Mouse (Mus musculus) hindbrain, embryonic 16.5 days (tissue): ENCODE measurements at regions not wholly inside any gene's neighbourhood (a gene's known extent, or its start where the extent isn't known, plus 50 kb on each side); places are given as distances from the start of the nearest gene placed in this dataset.

Experiments
- ATAC-seq: fragments of 200-750 bp; cut with Nextera tagmentation; 2 replicates; pipeline ENCODE4 v1.8.0; 2017; ENCODE audit warnings: moderate TSS enrichment, moderate library complexity
- H3K27ac ChIP-seq: fragments of 300-500 bp; sonication (generic); 2 replicates; pipeline ENCODE4 v1.5.1; 2014; ENCODE audit warnings: low read depth, mild to moderate bottlenecking, control low read depth, low read length, moderate library complexity
- H3K27me3 ChIP-seq: fragments of 300-500 bp; sonication (generic); replicated peaks from 2 replicates; pipeline ENCODE4 v1.6.1; 2014; ENCODE audit warnings: low read length; ENCODE audit not compliant: control insufficient read depth, insufficient read depth
- H3K36me3 ChIP-seq: fragments of 300-500 bp; sonication (generic); 2 replicates; pipeline ENCODE4 v1.6.1; 2014; ENCODE audit warnings: mild to moderate bottlenecking, low read length, moderate library complexity, mixed read lengths; ENCODE audit not compliant: control insufficient read depth, insufficient read depth
- H3K4me1 ChIP-seq: fragments of 300-500 bp; sonication (generic); 2 replicates; pipeline ENCODE4 v1.6.1; 2014; ENCODE audit warnings: low read depth, low read length; ENCODE audit not compliant: control insufficient read depth, insufficient read depth
- H3K4me2 ChIP-seq: fragments of 300-500 bp; sonication (generic); 2 replicates; pipeline ENCODE4 v1.6.1; 2014; ENCODE audit warnings: mild to moderate bottlenecking, low read length, control low read depth, moderate library complexity
- H3K4me3 ChIP-seq: fragments of 300-500 bp; sonication (generic); 2 replicates; pipeline ENCODE4 v1.5.1; 2014; ENCODE audit warnings: mild to moderate bottlenecking, low read length, control low read depth, moderate library complexity
- H3K9ac ChIP-seq: fragments of 300-500 bp; sonication (generic); 2 replicates; pipeline ENCODE4 v1.6.1; 2014; ENCODE audit warnings: low read depth, mild to moderate bottlenecking, control low read depth, low read length, moderate library complexity
- H3K9me3 ChIP-seq: fragments of 300-500 bp; sonication (generic); 2 replicates; pipeline ENCODE4 v1.6.1; 2014; ENCODE audit warnings: mild to moderate bottlenecking, low read length, moderate library complexity; ENCODE audit not compliant: control insufficient read depth
- WGBS: fragments of 180-500 bp; shearing (Covaris S2); extraction: QIAGEN DNeasy Blood & Tissue Kit; methylation state at CpG from one replicate; pipeline ENCODE4 v1.1.7; 2014; 5-methylcytosine and 5-hydroxymethylcytosine counted together

DNA sequence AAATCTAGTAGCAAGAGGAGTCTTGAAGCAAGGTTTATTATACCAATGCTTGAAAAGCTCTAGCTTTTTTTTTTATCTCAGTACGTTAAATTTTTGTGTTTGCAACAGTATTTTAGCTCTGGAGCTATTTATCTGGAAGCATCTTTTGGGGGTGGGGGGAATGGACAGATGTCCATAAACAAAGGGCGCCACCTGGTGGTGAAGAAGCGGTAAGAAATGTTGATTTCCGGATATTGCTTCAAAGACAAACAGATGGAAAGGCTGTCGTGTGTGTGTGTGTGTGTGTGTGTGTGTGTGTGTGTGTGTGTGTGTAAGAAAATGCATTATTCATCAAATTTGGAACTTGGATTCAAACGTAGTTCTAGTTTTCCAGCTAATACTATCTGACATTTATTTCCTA is 325.4 kb downstream of the Mtx2 start:
- 5% methylated on average over 6 of the region's 6 CpGs for WGBS
- H3K27me3 ChIP-seq, result no peaks in the 10 kb centered on the region
- no peaks in the 10 kb centered on the region for H3K9me3 ChIP-seq
- H3K9ac ChIP-seq, result no peak overlapping the region
- H3K4me1 ChIP-seq, result no peaks in the 10 kb centered on the region
- H3K4me3 ChIP-seq, result no peak overlapping the region
- no peak overlapping the region for H3K4me2 ChIP-seq
- no peak overlapping the region for H3K27ac ChIP-seq
- no peaks in the 10 kb centered on the region for H3K36me3 ChIP-seq
- no peak for ATAC-seq

- H3K4me2 ChIP-seq, result no peak overlapping the region
- H3K27ac ChIP-seq, result no peak overlapping the region
- no peaks in the 10 kb centered on the region for H3K9me3 ChIP-seq
- H3K9ac ChIP-seq, result no peak overlapping the region
- no peak overlapping the region for H3K4me3 ChIP-seq
- 80% methylated on average over 8 of the region's 8 CpGs for WGBS
- no peaks in the 10 kb centered on the region for H3K36me3 ChIP-seq
- ATAC-seq, result no peak
- no peaks in the 10 kb centered on the region for H3K27me3 ChIP-seq
- H3K4me1 ChIP-seq, result no peaks in the 10 kb centered on the region
Observed at GRCm38 (mm10) chr2:75151519-75151918, 325.9 kb downstream of the Mtx2 start.

GRCm38 (mm10) chr2:75152477-75152990 is 326.9 kb downstream of the Mtx2 start:
- H3K4me1 ChIP-seq, result no peaks in the 10 kb centered on the region
- 27% methylated on average over 6 of the region's 6 CpGs for WGBS

GRCm38 (mm10) chr2:75154448-75154847 is 328.8 kb downstream of the Mtx2 start:
- Histone ChIP-seq H3K9ac (no peak overlapping the region), H3K4me2 (no peak overlapping the region), H3K4me1 (no peaks in the 10 kb centered on the region), H3K27me3 (no peaks in the 10 kb centered on the region), H3K9me3 (no peaks in the 10 kb centered on the region), H3K36me3 (no peaks in the 10 kb centered on the region), H3K4me3 (no peak overlapping the region), H3K27ac (no peak overlapping the region)
- ATAC-seq, result no peak
- 89% methylated on average over 3 of the region's 3 CpGs for WGBS

More at GRCm38 (mm10) chr2:75152477-75152990, 326.9 kb downstream of the Mtx2 start:
- no peak overlapping the region for H3K4me3 ChIP-seq
- no peaks in the 10 kb centered on the region for H3K9me3 ChIP-seq
- no peak for ATAC-seq
- no peak overlapping the region for H3K27ac ChIP-seq
- H3K36me3 ChIP-seq, result no peaks in the 10 kb centered on the region
- no peaks in the 10 kb centered on the region for H3K27me3 ChIP-seq
- no peak overlapping the region for H3K9ac ChIP-seq
- no peak overlapping the region for H3K4me2 ChIP-seq

- Histone ChIP-seq H3K4me3 (no peak overlapping the region), H3K27ac (no peak overlapping the region), H3K4me2 (no peak overlapping the region), H3K36me3 (no peaks in the 10 kb centered on the region), H3K27me3 (no peaks in the 10 kb centered on the region), H3K9me3 (no peaks in the 10 kb centered on the region), H3K4me1 (no peaks in the 10 kb centered on the region), H3K9ac (no peak overlapping the region)
- no peak for ATAC-seq
- 84% methylated on average over 3 of the region's 3 CpGs for WGBS
Observed at GRCm38 (mm10) chr2:75158581-75158980, 333.0 kb downstream of the Mtx2 start.

GRCm38 (mm10) chr2:75161075-75161474 is 335.5 kb downstream of the Mtx2 start:
- Histone ChIP-seq H3K4me3 (no peak overlapping the region), H3K4me1 (no peaks in the 10 kb centered on the region), H3K36me3 (no peaks in the 10 kb centered on the region), H3K9ac (no peak overlapping the region), H3K4me2 (no peak overlapping the region), H3K9me3 (no peaks in the 10 kb centered on the region), H3K27ac (no peak overlapping the region), H3K27me3 (no peaks in the 10 kb centered on the region)
- WGBS, result 91% methylated on average over 14 of the region's 14 CpGs
- ATAC-seq, result no peak

GRCm38 (mm10) chr2:75164987-75165386 is 339.4 kb downstream of the Mtx2 start:
- WGBS, result 88% methylated on average over 4 of the region's 4 CpGs
- Histone ChIP-seq H3K9ac (no peak overlapping the region), H3K4me3 (no peak overlapping the region), H3K27ac (no peak overlapping the region), H3K4me2 (no peak overlapping the region), H3K36me3 (no peaks in the 10 kb centered on the region), H3K27me3 (no peaks in the 10 kb centered on the region), H3K9me3 (no peaks in the 10 kb centered on the region), H3K4me1 (no peaks in the 10 kb centered on the region)
- ATAC-seq, result no peak

GRCm38 (mm10) chr2:75176267-75176666 is 350.7 kb downstream of the Mtx2 start:
- no peak overlapping the region for H3K27ac ChIP-seq
- no peak overlapping the region for H3K4me3 ChIP-seq
- no peaks in the 10 kb centered on the region for H3K27me3 ChIP-seq
- ATAC-seq, result no peak
- no peaks in the 10 kb centered on the region for H3K36me3 ChIP-seq
- 67% methylated on average over 5 of the region's 5 CpGs for WGBS
- no peaks in the 10 kb centered on the region for H3K9me3 ChIP-seq
- H3K4me1 ChIP-seq, result no peaks in the 10 kb centered on the region
- no peak overlapping the region for H3K4me2 ChIP-seq
- no peak overlapping the region for H3K9ac ChIP-seq

DNA sequence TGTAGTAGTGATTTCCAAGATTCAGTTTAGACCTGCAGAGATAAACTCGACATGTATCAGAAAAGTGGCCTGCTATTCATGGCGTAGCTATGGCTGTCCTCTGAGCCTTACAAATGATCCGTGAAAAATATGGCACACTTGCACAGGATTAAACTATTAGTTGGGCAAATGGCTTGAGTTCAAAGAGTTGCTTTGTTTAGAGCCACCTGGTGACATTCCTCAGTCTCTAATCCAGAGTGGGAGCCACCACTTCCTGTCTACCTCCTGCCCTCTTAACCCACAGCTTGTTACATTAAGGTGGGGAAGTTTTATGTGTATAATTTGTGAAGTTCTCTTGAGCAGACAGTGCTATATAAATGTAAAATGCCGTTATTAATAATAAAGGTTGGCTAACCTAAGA is 357.7 kb downstream of the Mtx2 start:
- Histone ChIP-seq H3K27me3 (no peaks in the 10 kb centered on the region), H3K4me1 (no peaks in the 10 kb centered on the region), H3K27ac (no peak overlapping the region), H3K36me3 (no peaks in the 10 kb centered on the region), H3K9me3 (no peaks in the 10 kb centered on the region), H3K4me3 (no peak overlapping the region), H3K9ac (no peak overlapping the region), H3K4me2 (no peak overlapping the region)
- 62% methylated on average over 4 of the region's 4 CpGs for WGBS
- no peak for ATAC-seq
